Mouse (Mus musculus): Measurements from ENCODE around the gene Kpna2. TPM values are rescaled to one million over a fixed set of nuclear protein-coding genes. Genes with fewer than 3 reads are reported as not detected.

Gene Kpna2
- polyA plus RNA-seq (2015; fragmentation: Illumina TruSeq; extraction: RNeasy Lipid Tissue Mini Kit (QIAGEN cat#74804); ENCODE audit: low read depth, low replicate concordance), result 33.5 TPM

DNA sequence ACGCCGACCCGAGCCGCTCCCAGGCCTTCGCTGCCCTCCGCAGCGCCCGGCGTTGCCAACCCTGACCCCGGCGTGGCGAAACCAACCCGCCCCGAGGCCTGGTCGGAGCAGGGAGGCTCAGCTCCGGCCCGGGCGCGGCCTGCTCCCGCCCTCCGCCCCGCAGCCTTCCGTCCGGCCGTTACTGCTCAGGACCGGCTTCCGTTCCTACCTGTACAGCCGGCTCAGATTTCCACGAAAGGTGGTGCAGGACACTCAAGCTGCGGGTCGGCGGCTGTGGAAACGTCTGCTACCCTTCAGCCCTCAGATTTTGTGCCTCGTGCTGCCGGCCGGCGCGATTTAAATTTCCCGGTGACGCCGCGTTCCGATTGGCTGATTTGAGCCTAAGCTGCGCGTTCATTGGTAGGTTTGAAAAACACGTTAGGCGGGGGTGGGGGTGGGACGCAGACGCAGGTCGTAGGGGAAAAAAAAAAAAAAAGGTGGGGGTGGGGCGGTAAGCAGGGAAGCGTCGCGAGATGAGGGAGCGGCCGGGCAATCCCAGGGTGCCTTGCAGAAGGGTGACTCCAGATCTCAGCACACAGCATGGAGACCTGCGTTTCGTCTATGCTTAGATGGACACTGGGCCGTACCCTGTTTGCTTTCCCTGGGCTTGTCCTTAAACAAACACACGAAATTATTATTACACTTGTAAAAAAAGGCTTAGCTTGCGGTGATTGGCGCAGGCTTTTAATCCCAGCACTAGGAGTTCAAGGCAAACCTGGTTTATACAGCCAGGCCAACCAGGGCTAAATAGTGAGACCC, at the start of gene Kpna2:
Gene Kpna2 (minus strand): TSS at position 391 of the 798 bp plus-strand sequence.

DNA sequence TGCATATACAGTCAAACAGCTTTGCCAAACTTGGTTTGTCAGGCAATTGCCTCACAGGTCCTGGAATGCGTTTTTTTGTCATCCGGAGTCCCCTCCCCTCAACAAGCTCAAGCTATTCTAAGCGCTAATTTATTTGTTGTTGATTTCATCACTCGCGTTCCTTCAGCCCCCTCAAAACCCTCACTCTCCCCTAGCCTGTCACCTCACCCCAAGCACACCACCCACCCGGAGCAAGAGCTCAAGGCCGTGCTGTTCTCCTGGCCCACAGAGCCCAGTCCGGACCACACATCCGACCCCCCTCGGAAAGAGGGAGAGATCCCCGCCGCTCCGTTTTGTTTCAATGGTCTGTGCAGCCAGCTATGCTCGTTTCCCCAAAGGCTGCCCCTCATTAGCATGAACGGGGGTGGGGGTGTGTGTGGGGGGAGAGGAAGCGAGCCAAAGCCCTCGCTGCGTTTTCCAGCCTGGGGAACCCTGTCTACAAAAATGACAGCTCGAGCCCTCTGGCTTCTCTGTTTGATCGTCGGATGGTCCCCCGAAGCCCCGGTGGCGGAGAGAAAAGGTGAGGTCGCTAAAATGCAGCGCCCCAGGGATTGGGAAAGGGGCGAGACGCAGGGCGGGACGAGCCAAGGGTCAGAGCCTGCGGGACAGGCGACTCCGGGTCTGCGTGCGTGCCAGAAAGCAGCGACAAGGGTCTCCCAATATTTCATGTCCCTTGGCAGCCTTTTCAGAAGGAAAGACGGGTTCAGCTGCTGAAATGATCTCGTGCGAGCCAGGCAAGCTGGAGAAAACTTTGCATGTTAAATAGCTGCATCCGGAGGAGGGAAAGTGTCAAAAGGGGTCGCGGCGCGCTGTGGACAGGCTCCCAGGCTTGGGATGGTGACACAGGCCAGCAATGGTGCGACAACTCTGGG, 26.3 kb upstream of the Kpna2 start, which contains the start of gene 1810010H24Rik:
Gene 1810010H24Rik (plus strand): TSS at position 271 of the 911 bp plus-strand sequence.

Other genes starting within 250 kb of the Kpna2 start
- gene Pecam1, start 248.9 kb downstream of the Kpna2 start, polyA plus RNA-seq (2015; fragmentation: Illumina TruSeq; extraction: RNeasy Lipid Tissue Mini Kit (QIAGEN cat#74804); ENCODE audit: low read depth, low replicate concordance), result 18.3 TPM
- 0.83 TPM for gene Milr1, start 248.3 kb downstream of the Kpna2 start, polyA plus RNA-seq (2015; fragmentation: Illumina TruSeq; extraction: RNeasy Lipid Tissue Mini Kit (QIAGEN cat#74804); ENCODE audit: low read depth, low replicate concordance)
- 3.6 TPM for gene Polg2, start 220.0 kb downstream of the Kpna2 start, polyA plus RNA-seq (2015; fragmentation: Illumina TruSeq; extraction: RNeasy Lipid Tissue Mini Kit (QIAGEN cat#74804); ENCODE audit: low read depth, low replicate concordance)
- gene Ddx5, start 210.4 kb downstream of the Kpna2 start, polyA plus RNA-seq (2015; fragmentation: Illumina TruSeq; extraction: RNeasy Lipid Tissue Mini Kit (QIAGEN cat#74804); ENCODE audit: low read depth, low replicate concordance), result 599 TPM
- gene Cep95, start 210.3 kb downstream of the Kpna2 start, polyA plus RNA-seq (2015; fragmentation: Illumina TruSeq; extraction: RNeasy Lipid Tissue Mini Kit (QIAGEN cat#74804); ENCODE audit: low read depth, low replicate concordance), result 10.9 TPM
- 20.5 TPM for gene Smurf2, start 78.8 kb downstream of the Kpna2 start, polyA plus RNA-seq (2015; fragmentation: Illumina TruSeq; extraction: RNeasy Lipid Tissue Mini Kit (QIAGEN cat#74804); ENCODE audit: low read depth, low replicate concordance)
- gene 1810010H24Rik, start 26.1 kb upstream of the Kpna2 start, polyA plus RNA-seq (2015; fragmentation: Illumina TruSeq; extraction: RNeasy Lipid Tissue Mini Kit (QIAGEN cat#74804); ENCODE audit: low read depth, low replicate concordance), result 4.3 TPM
- gene Bptf, start 132.6 kb upstream of the Kpna2 start, polyA plus RNA-seq (2015; fragmentation: Illumina TruSeq; extraction: RNeasy Lipid Tissue Mini Kit (QIAGEN cat#74804); ENCODE audit: low read depth, low replicate concordance), result 32.9 TPM
- gene Nol11, start 189.8 kb upstream of the Kpna2 start, polyA plus RNA-seq (2015; fragmentation: Illumina TruSeq; extraction: RNeasy Lipid Tissue Mini Kit (QIAGEN cat#74804); ENCODE audit: low read depth, low replicate concordance), result 24.2 TPM

Measured in brain, adult 10 weeks (tissue).